Mouse (Mus musculus): ENCODE results near the gene Eps15l1.
A peak's percentile ranks its signal among the peaks of the same experiment; 100 is the strongest.

Gene Eps15l1

DNA sequence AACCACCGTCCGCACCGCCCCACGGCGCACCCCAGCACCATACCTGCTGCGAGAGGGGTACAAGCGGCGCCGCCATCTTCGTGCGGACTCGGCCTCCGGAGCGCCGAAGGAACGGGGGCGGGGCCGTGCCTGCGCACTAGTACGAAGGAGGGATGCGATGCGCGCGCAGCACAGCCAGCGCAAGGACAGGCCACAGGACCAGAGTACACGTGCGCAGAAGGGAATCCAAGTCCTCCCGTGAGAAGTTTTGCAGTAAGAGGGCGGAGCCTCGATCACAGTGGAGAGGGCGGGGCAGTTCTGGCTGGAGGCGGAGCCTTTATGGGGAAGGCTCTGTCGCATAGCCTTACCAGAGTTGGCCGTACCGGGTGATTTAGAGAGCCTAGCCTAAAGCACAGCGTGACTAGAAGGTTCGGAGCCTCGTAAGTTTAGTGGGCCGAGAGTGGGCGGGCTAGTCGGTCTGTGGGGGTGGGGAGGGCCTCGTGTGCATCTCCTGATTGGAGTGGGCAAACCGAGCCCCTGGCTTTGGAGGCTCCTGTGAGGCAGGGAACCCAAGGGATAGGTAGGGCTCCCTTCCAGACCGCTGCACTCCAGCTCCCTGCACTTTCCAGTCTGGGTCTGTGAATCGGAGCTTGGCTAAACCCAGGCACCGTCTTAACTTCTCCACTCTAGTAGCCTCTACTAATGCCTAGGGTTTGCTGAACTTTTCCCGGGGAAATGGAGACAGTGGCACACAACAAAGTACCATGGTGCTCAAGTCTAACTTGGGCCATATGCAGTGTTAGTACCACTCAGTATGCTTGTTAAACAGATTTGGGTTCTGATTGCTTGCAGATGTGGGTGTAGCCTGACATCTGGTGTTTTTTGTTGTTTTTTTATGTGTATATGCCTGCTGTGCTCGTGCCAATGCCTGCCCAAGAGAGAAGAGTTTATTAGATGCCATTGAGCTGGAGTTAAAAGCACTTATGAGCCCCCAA lies at the start of gene Eps15l1:
Gene Eps15l1, minus strand, starts transcription at position 99 of the 974 bp plus-strand sequence.
- peak; percentile 99 to 100 for DNase-seq (ENCODE audit: low spot score in 2 of 2)

DNA sequence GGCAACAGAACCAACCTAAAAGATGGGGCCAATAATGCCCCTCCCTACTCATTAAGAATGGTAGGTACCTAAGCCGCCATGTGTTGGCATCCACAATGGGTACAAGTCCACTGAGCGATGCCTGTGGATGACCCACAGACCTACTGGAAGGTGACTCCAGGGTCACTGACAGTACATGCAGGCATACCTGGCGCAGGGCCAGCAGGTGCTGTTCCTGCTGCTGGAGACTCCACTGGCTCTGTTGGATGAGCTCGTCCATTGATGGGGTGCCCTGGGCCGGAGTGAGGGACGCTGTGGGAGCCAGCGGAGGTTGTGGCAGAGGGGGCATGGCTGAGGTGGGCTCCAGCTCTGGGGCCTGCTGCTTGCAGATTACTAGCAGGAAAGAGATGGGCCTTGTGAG lies 49.4 kb upstream of the Eps15l1 start:
- DNase-seq (ENCODE audit: low spot score in 2 of 2) = no peak

DNA sequence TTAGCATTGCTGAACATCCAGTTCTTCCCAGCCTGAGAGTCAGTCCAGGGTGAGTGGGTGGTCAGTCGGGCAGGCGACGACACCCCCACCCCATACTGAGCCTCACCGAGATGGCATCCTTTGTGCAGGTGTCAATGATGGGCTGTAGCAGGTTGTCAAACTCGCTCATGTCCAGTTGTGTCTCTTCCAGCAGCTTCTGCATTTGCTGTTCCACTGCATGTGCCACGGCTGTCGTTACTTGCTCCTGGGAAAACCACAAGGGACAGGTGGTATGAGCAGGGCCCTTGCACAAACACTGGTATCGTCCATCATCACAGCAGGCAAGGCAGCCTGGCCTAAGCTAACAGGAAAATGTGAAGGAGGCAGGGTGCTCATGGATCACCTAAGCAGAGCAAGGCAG lies 48.7 kb upstream of the Eps15l1 start:
- no peak for DNase-seq (ENCODE audit: low spot score in 2 of 2)

DNA sequence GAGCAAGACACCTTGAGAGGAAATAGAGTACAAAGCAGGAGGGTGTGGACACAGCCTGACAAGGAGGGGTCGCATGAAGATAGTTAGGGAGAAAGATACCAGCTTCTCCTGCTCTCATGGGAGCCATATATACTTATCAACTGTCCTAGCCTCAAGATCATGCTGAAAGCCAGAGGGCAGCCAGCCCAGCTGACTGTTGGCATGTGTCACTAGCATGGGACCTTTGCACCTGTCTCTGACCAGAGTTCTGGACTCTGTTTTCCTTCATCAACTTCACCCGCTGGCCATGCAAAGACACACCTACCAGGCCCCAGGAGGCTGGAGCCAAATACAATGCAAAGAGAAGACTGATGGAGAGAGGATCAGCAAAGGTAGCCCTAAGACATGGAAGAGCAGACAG lies 48.0 kb upstream of the Eps15l1 start:
- no peak for DNase-seq (ENCODE audit: low spot score in 2 of 2)

DNA sequence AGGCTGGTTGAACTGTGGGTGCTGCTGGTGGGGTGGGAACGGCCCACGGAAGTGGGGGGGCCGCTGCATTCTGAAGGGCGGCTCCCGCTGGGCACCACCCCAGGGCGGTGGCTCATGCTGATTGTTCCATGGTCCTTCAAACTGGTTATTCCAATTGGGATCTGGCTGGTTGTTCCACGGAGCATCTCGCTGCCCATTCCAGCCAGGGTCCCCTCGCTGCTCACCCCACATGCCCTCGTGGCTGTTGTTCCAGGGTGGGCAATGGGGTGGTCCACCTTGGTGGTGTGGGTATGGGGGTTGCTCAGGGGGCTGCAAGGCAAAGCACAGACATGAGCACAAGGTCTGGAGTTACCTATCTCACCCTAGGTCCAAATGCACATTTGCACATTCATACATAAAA lies 43.0 kb upstream of the Eps15l1 start:
- DNase-seq (ENCODE audit: low spot score in 2 of 2) = no peak

DNA sequence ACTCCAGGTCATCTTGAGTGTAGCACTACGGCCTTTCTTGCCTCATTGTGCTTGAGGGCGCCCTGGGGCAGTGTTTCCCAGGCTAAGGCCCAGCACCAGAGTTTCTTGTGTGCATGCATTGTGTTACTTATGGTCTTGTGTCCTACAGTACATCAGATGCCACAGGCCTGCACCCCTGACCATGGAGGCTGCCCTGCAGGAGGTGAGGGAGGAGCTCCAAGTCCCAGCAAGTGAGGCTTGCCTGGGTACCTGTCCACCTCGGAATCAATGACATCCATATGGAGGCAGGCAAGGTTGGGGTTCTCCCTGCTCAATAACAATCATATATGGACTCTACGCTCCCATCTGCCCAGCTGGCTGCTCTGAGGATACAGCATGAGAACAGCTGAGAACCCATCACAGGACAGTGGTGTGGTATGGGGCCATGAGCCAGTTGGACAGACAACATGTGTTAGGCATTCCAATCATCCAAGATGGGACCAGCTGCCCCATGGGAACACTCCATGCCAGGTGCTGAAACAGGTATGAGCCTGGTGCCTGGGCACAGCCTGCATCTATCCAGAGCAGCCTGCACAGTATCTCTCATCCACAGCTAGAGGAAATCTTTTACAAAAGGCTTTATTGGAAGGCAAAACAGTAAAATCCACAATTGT lies 38.7 kb upstream of the Eps15l1 start:
- DNase-seq (ENCODE audit: low spot score in 2 of 2) = no peak

DNA sequence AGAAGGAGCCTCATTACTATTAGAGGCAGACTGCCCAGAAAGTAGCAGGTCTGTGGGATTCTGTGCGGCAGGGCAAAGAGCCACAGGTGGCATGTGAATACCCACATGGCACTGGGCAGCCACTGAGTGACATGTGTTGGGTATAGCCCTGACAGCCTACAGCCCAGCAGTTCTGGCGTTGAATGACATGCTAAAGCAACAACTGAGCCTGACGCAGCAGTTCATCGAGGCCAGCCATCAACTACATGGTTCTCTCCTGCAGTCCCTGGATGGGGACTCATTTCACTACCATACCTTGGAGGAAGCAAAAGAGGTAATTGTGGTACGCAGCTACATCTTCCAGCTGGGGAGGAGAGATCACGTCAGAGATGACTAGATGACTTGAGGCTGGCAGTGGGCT lies 37.2 kb upstream of the Eps15l1 start:
- DNase-seq (ENCODE audit: low spot score in 2 of 2) = no peak

DNA sequence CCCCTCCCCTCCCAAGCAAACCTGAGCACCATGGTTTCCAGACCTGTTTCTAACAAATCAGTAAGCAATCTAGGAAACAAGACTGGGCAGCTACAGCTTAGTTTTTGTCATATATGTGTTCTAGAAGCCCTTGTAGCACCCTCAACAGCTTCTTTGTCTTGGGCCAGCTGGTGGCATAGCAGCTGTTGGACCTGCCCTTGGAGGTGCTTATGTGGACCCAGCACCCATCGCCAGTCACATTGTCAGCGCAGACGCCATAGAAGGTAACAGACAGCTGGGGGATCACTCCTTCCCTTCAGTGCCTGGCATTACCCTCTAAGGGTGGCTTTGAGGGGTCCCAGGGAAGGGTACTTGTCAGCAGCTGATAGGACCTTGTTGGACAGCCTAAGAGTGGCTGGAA lies 36.5 kb upstream of the Eps15l1 start:
- DNase-seq (ENCODE audit: low spot score in 2 of 2) = no peak

DNA sequence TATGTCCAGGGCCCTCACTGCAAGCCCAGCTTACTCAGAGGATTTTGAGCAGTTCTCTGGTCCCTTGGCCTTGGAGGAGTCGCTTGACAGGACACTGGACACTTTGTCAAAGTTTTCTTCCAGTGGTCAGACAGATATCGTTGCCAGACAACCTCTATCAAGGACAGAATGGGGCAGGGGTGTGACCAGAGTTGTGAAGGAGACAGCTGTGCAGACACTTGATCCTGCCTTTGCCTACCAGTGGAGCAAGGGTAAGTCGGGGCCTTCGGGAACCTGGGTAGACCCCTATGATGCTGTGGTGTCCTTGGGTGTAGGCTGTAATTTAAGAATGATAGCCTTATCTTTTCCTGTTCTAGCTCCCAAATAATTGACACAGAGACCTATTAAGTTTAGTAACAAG lies 34.1 kb upstream of the Eps15l1 start:
- DNase-seq (ENCODE audit: low spot score in 2 of 2) = no peak

DNA sequence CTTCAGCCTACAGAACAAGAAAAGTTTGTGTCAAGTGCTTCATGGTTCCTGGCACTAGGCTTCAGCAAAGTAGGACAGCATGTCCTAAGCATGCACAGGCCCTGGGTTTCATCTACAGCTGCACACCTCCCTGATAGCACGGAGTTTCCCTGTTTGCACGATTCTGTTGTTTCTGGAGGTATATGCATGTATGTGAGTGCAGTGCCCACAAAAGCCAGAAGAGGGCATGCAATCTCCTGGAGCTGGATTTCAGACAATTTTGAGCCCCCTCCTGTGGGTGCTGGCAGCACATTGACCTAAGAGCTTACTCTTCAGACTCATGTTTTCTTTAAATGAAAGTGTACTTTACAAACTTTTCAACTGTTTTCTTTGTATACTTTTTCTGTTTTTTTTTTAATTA lies 32.6 kb upstream of the Eps15l1 start:
- no peak for DNase-seq (ENCODE audit: low spot score in 2 of 2)

DNA sequence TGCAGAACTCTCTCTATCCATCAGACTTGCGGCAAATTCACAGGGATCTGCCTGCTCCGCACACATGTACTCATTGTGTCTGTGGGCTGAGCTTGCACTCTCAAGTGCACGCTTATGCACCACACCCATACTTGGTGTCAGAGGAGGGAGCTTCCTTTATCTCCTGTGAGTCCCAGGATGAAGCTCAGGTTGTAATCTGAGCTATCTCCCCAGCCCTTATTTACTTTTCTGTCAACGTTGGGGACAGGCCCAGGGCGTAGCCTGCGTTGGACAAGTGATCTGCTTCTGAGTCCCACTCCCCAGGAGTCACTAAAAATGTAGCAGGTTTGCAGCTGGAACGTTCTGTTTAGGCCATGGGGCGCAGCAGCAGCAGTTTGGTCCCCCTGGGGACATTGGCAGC lies 30.3 kb upstream of the Eps15l1 start:
- DNase-seq (ENCODE audit: low spot score in 2 of 2) = no peak

DNA sequence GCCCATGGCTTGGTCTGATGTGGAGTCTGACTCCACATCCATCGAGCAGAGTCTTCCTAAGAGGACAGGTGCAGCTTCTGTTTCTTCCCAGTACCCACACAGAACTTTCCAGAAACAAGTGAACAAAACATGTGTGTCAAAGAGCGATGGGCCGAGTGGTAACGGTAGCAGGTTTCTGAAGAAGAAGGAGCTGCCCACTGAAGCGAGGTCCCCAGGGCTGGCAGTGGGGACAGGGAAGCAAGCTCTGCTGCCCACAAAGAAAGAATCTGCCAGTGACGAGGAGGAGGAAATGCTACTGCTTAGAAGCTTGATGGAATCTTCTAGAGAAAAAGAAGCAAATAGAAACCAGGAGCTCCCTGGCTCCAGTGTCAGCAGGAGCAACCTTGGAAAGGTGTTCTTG lies 23.8 kb upstream of the Eps15l1 start:
- DNase-seq (ENCODE audit: low spot score in 2 of 2) = peak in 1 of 2 experiments; percentile 34

DNA sequence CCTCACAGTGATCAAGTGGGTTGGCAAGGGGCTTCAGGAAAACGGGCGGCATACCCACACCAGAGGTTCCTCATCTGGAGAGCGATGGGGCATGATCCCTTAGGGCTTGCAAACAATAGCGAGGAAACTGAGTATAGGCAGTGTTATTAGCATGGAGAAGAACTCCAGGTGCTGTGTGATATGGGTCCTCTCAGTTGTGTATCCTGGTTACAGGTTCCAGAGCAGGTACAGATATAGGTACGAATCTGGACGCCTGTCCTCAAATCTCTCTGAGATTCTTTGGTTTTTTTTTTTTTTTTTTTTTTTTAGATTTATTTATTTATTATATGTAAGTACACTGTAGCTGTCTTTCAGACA lies 22.7 kb upstream of the Eps15l1 start:
- DNase-seq (ENCODE audit: low spot score in 2 of 2) = no peak

DNA sequence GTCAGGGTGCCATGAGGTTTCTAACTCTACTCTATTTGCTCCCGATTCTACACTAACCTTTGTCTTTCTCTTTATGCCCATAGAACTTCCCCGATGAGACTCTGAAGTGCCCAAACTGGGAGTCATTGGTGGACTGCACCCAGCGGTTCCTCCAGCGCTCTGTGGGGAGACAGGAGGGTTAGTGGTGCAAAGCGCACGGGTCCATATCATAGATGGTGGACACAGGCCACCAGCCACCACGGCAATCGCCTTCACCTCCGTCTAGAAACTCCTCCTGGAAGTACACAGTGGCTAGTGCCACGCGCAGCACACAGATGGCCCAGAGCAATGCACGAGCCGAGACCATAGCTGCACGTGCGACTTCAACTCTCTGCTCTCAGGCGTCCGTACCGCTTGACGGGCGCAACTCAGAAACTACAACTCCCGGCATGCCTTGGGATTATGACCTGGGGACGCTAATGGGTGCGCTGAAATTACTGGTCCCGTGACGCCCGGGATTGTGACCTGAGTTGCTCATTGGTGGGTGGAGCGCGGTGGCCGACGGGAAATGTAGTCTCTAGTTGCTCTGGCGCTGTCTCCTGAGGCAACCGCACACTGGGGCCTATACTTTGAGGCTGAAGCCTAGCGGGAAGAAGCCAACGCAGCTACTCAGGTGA lies 22.2 kb upstream of the Eps15l1 start, which contains the start of the genes Calr3 and 1700030K09Rik:
Gene Calr3, minus strand, starts transcription at position 533 of the 656 bp plus-strand sequence.
Gene 1700030K09Rik, plus strand, starts transcription at position 543 of the 656 bp plus-strand sequence.
- DNase-seq (ENCODE audit: low spot score in 2 of 2) = peak; percentile 96 to 98

DNA sequence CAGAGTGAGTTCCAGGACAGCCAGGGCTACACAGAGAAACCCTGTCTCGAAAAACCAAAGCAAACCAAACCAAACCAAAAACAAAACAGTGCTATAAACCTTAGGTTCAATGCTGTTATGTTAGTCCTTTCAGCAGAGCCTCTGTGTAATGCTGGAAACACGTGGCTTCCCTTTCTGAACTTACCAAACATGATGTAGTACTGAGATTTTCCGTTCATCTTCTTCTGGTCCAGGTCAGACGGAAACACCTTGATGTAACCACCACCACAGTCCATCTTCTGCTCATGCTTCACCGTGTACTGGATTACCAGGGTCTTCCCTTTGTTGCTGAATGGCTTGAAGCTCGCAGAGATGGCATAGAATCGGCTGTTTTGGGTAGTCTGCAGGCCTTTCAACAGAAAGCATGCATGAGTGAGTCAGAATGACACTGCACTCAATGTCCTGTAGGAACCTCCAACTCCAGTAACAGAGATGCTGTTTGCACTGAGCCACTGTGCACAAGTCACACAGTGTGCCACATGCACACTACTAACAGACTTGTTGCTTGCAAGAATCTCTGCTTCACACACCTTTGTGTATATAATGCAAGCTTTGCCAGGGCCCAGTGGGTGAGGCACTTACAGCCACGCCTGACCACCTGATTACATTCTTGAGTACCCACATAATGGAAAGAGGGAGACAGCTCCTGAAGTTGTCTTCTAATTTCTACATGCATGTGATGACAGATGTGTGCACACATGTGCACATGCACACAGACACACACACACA lies 17.2 kb upstream of the Eps15l1 start:
- no peak for DNase-seq (ENCODE audit: low spot score in 2 of 2)

DNA sequence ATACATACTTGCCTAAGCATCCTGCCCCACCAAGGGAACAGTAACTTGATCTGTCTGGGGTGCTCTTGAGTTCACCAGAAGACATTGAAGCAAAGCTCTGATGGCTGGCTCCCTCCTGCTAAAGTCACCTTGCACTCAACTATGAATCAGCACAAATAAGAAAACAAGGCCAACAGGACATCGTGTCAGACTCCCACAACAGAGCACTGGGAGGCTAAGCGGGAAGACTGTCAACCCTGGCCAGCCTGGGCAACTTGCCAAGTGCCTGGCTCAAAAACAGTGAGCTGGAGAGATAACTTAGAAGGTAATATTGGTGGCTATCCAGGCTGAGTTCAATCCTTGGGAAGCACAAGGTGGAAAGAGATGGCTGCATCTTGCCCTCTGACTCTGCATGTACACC lies 13.7 kb upstream of the Eps15l1 start:
- peak; percentile 54 to 76 for DNase-seq (ENCODE audit: low spot score in 2 of 2)

DNA sequence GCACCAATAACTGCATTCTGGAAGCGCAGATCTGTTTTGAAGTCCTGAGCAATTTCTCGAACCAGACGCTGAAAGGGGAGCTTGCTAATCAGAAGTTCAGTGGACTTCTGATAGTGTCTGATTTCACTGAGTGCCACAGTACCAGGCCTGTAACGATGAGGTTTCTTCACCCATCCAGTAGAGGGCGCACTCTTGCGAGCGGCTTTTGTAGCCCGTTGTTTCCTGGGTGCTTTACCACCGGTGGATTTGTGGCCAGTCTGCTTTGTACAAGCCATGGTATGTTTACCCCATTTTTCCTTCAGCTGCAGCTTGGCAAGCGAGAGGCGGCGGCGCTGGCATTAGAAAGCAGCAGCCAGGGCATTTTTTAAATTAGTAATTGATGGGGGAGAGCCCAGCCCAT lies 8.4 kb upstream of the Eps15l1 start:
- DNase-seq (ENCODE audit: low spot score in 2 of 2) = peak; percentile 48 to 81

DNA sequence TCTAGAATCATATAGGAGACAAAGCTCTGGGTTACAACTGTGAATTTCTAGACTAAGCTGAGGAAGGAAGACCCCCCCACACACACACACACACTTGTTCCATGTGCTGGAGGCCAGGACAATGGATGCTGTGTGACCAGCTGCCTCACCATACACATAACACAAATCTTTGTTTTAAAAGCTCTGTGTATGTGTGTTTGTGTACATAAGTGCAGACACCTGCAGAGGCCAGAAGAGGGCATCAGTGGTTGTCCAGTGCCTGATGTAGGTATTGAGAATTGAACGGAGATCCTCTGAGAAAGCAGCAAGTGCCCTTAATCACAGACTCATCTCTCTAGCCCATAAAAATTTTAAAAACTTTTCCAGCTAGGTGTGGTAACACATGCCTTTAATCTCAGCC lies 1.7 kb upstream of the Eps15l1 start:
- DNase-seq (ENCODE audit: low spot score in 2 of 2) = no peak

DNA sequence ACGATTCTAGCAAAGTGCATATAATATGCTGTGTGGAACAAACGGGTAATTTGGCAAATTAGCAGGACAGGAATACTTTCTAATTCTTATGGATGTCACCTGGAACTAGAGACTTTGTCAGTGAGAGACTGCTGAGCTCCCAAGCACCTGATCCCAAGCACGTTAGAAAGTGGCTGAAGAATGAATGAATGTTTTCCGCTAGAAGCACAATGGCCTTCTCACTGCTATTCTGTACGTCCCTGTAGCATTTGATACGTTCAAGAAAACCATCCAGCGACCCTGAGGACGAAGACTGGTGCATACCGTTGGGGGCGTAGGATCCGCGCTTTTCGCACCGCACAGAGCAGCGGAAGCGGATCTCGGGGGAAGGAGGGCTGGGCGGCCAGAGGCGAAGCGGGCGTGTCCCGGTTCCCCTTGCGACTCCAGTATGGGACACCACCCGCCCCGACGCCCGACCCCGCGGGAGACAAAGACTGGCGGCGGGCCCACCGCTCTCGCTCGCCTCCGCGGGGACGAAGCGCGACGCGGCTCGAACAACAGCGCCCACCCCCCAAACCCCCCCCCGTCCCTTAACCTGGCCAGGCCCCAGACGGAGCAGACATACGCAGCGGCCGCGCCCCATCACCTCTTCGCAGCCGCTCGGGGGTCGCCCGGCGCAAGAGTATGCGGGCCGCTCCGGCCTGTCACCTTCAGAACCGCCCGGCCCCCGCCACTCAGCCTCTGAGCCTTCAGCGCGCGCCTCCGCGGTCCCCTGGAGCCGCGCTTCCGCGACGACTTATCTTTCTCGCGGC lies 494 bp downstream of the Eps15l1 start:
- DNase-seq (ENCODE audit: low spot score in 2 of 2) = peak; percentile 72 to 85

DNA sequence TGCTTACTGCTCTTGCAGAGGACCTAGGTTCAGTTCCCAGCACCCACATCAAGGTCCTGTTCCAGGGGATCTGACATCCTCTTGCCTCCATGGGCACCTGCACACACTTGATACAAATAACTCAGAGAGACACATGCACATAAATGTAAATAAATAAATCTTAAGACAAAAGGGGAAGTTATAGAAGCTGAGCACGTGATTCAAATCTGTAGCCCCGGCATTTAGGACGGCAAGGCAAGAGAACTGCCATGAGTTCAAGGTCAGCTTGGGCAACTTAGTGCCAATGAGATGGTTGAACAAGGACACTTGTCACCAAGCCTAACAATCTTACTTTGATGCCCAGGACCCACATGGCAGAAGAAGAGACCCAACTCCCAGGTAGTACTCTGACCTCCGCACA lies 3.2 kb downstream of the Eps15l1 start:
- DNase-seq (ENCODE audit: low spot score in 2 of 2) = no peak

DNA sequence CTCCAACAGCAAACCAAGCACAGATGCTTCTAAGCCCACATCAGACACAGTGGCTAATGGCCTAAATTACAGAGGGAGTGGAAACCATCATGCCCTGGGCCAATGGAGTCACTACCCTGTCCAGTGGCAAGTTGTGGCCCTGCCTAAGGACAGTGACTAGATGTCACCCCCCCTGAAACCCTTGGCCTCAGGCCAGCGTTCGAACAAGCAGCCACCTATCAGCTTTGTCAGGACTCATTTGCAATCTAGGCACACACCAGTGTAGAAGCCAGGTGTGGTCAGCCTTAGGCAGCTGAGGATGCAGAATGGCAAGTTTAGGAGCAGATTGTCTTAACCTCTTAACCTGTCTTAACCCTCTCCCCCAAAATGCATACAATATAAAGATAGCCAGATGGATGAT lies 6.0 kb downstream of the Eps15l1 start:
- DNase-seq (ENCODE audit: low spot score in 2 of 2) = peak; percentile 61 to 78
